Mouse (Mus musculus): ENCODE measurements around the gene Hivep3.

Gene Hivep3

DNA sequence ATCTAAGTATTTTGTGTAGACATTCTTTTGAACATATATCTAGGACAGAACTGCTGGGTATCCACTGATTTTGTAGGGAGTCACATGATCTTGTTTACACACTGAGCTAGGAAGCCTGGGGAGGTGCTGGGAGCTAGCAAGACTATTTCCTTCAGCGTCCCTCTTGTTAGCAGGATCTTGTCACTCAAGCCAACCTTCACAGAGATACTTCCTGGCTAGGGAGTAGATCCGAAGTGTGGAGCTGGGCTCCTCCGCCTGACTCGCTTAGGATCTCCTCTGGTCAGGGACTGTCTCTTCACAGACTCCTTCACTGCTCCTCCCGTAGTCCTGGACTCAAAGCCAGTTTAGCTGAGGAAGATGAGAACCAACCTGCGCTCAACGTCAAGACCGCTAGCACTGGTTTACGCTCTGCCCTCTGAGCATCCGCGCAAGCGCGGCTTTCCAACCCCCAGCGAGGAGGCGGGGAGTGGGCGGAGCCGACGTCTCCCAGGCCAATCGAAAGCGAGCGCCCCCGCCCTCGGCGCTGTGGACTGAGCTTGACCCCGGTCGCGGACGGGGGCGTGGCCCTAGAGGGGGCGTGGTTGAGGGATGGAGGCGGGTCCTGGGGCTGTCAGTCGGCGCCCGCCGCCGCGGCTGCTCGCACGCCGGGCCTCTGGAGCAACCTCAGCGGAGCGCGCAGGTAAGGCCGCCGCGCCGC lies at the start of gene Hivep3:
Hivep3 (plus strand) TSS at position 601 of the 697 bp plus-strand sequence.
- peak; percentile 100 for DNase-seq

DNA sequence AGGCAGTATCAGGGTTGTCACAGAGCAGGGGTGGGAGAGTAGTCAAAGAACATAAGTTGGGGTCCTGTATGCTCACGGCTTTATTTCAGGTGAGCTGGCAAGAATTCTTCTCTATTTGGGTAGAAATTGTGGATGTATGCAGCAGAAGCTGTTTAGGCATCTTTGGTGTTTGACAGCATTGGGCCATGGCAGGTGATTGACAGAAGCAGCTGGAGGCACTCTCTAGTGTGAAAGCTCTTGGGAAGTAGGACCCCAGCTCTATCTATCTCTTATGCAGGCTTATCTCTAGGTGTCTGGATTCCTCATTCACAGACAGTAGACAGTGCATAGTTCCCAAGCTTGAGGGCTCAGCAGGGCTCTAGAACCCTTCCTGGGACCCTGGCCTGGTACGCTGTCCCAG lies 47.8 kb upstream of the Hivep3 start:
- DNase-seq = no peak

- DNase-seq = no peak
Measured at GRCm38 (mm10) chr4:119698339-119698738, 35.2 kb upstream of the Hivep3 start.

DNA sequence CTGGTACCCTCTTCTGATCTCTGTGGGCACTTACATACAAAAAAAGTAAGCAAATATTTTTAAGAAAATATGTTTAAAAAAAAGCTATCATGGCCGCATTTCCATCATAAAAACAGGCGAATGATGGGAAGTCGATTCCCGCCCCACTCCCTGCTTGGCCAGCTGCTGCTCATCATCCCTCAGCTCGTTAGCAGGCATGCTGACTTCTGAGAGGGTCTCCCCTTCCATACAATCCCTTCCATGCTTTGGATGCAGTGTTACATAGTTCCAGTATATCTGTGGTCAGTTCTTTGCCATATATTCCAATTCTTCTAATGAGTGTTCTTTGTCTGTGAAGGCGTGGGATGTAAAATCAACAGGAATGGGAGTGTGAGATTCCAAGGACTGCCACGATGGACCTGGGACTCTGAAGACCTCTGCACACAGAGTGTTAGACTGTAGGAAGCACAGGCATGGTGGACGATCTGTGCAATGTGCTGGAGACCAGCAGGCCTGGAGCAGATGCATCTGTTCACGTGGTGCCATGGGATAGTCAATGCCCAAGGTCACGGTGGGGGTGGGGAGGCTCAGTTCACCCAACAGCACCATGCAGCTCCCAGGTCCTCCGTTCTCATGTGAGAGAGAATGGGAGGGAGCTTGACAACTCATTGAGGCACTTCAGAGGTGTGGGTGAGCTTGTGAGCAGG lies 32.2 kb upstream of the Hivep3 start:
- no peak for DNase-seq

GRCm38 (mm10) chr4:119703965-119704364 lies 29.6 kb upstream of the Hivep3 start:
- no peak for DNase-seq

- no peak for DNase-seq
Measured at GRCm38 (mm10) chr4:119707326-119707725, 26.3 kb upstream of the Hivep3 start.

DNA sequence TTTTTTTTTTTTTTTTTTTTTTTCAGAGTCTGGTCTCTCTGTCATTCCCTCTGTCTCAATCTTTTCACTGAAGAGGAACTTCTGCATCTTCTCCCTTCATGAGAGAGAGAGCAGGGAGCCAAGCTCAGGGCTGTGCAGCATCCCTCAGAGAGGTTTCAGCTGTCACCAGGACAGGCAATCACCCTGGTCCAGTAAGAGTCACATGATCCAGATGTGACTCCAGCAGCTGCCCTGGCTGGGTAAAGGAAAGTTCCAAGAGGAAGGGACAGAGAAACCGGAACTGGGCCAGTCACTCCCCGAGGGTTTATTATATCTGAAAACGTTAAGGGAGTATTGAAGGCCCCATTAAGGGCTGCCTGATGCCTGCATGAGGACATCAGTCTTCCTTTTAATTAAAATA lies 25.8 kb upstream of the Hivep3 start:
- no peak for DNase-seq

DNA sequence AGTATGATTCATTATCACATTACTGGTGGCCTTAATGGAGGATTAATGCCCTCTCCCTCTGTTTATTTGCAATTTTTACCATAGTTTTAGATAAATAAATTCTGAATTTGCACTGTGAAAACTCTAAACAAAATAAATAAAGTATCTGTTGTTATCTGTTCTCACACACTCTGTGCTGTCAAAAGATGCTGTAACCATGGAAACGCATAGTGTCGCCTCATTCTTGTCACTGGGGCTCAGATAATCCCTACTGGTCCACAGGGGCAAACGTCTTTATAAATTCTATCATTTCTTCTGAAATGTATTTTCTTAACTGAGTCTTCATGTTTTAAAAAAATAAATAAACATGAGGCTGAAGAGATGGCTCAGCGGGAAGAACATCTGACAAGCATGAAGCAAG lies 23.4 kb upstream of the Hivep3 start:
- DNase-seq = no peak

DNA sequence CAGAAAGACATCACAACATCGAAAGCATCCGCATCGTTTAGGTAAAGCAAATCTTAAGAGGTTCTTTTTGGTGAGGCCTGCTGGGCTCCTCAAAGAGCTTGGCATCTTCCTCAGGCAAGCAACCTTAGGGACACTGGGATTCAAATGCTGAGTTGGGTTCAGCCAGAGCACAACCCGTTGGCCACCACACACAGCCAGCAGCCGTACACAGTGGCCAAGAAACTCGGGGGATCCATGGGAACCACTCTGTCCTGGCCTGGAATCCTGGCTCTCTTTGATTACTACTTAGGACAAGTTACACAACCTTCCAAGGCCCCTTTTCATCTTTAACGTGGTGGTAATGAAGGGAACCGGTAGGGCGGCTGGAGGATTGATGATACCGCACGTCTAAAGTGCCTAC lies 16.1 kb upstream of the Hivep3 start:
- DNase-seq = no peak

DNA sequence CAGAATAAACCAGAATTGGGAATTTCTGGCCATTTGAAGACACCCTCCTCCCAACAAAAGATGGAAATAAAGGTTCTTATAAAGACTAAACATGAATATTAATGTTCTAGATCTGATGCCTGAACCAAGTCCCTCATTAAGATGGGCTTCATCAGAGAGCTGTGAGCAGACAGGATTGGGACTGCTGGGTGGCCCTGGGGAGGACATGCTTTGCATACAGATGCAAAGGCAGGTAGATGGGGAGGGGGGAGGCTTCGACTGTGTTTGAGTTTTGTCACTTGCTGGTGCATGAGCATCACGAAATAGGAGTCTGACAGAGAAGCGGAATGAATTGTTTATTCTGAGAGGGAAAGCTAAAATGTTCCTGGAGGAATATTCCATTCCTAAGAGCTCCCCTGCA lies 12.1 kb upstream of the Hivep3 start:
- no peak for DNase-seq

- no peak for DNase-seq
Measured at GRCm38 (mm10) chr4:119726074-119726473, 7.5 kb upstream of the Hivep3 start.

DNA sequence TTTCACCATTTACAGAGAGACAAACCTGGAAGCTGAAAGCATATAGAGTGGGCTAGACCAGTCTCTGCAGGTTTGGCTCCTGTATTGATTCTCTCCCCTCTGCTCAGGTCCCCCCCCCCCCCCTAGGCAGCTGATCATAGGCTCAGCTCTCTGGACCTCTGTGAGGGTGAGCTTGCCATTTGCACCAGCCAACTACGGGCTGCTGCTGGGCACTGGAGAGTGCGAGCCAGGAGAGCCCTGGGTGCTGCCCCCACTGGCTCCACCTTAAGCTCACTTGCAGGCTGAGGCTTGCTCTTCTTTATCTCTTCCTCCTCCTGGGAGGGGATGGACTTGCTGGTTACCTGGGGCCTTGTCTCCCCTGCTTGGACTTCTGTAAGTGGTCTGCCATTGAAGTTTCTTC lies 5.7 kb upstream of the Hivep3 start:
- no peak for DNase-seq

GRCm38 (mm10) chr4:119733942-119734341 lies 358 bp downstream of the Hivep3 start:
- no peak for DNase-seq

DNA sequence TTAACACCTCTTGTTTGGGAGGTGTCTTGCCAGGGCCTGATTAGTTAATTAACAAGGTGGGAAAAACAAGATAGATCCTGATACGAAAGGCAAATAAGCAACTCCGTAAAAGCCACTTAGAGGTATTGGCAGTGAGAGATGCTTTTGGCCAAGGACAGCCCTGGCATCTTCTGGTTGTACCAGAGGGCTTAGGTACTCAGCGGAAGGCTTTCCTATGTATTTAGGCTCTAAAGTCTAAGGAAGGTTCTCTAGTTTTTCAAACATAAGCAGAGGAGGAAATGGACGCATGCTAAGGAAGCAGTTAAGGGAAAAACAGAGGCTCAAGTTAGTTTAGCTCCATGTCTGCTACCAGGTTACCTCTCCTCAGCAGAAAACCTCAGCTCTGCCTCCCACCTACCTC lies 768 bp downstream of the Hivep3 start:
- DNase-seq = no peak

DNA sequence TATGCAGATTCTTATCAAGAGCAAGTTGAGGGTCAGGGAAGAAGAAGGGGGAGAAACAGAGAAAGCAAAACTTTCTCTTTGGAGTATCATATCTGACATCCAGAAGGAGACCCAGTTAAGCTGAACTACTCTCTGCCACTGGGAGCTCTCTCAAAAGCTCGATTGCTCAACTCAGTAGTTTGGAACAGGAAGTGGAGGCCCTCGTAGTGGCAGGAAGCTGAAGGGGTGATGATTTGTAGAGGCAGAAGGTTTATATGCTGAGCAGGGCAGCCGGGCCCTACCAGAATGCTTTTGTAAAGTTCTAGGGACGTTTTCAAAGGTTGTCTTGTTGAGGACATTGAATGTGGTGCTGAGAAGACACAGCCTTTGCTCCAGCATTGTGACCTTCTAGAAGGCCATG lies 5.1 kb downstream of the Hivep3 start:
- DNase-seq = peak; percentile 52

GRCm38 (mm10) chr4:119739301-119740062 lies 5.9 kb downstream of the Hivep3 start:
- peak; percentile 22 for DNase-seq

DNA sequence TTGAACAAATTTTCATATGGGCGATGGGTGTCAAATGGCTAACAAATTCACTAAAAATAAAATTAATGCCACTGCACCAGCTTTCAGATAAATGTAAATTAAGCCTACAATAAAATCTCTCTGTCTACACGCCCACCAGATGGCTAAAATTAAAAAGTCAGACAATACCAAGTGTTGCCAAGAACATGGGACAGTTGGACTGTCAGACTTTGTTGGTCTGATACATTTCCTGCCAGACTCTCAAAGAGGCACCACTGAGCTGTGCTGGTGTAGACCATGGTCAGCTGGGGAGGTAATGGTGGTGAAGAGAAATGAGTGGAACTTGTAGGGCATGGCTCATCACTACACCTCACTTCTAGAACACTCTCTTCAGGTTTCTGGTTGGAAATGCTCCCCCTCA lies 14.8 kb downstream of the Hivep3 start:
- no peak for DNase-seq

GRCm38 (mm10) chr4:119750157-119750556 lies 16.6 kb downstream of the Hivep3 start:
- DNase-seq = no peak

GRCm38 (mm10) chr4:119750681-119751211 lies 17.2 kb downstream of the Hivep3 start:
- DNase-seq = no peak

DNA sequence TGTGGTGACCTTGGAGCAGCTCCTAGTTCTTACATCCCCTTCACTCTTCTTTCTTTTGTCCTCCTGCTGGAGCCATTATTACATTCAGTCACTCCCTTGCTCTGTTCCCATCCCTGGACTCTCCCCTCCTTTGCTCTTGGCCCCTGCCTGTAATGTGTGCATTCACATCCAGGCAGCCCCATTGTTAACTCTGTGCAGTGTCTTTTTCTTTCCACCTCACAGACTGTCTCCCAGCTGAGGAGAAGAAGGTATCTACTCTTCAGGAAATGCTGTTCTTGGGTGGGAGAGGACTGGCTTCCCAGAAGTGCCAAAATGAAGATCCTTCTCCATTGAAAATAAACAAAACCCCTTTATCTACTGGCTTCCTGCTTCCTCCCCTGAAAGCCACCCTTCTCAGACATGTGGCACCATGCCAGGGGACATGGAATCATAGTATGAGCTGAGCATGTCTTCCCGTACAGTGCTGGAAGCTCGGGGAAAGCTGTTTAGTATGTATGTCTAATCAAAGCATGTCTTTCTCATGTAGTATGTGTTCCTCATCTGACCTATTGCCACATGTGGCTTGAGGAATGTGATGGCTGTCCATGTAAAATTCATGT lies 17.9 kb downstream of the Hivep3 start:
- no peak for DNase-seq

- DNase-seq = no peak
Measured at GRCm38 (mm10) chr4:119759574-119760233, 26.1 kb downstream of the Hivep3 start.

DNA sequence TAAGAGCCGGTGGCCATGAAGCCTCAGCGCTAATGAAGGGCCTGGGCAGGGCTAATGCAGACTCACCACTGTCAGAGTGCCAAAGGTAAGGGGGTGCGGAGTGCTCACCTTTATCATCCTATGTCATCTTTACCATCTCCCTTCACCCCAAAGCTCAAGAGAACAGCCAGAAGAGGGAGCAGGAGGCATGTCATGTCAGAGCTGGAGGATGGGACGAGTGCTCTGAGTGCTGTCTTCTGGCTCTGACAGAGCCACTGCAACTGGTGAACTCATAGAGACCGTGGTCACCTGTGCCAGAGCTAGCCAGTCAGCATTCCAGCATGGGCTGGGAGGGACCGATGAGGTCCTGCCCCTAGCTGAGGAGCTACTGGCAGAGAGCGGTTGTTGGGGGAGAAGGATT lies 27.2 kb downstream of the Hivep3 start:
- DNase-seq = no peak
